Mouse (Mus musculus): ENCODE results near the gene Rnf227.

The Rnf227 gene

GRCm38 (mm10) chr11:69331152-69331551, 9.1 kb upstream of the Rnf227 start:
- no peak for DNase-seq (ENCODE audit: low spot score)

- peak; percentile 68 for DNase-seq (ENCODE audit: low spot score)
Measured at GRCm38 (mm10) chr11:69331929-69332405, 8.3 kb upstream of the Rnf227 start.

- DNase-seq (ENCODE audit: low spot score), result no peak
Measured at GRCm38 (mm10) chr11:69332713-69333253, 7.5 kb upstream of the Rnf227 start.

GRCm38 (mm10) chr11:69333922-69334321, 6.3 kb upstream of the Rnf227 start:
- no peak for DNase-seq (ENCODE audit: low spot score)

GRCm38 (mm10) chr11:69334796-69335195, 5.5 kb upstream of the Rnf227 start:
- DNase-seq (ENCODE audit: low spot score), result no peak

- DNase-seq (ENCODE audit: low spot score), result no peak
Measured at GRCm38 (mm10) chr11:69346441-69346840, 6.2 kb downstream of the Rnf227 start.

- no peak for DNase-seq (ENCODE audit: low spot score)
Measured at GRCm38 (mm10) chr11:69356544-69356943, 16.3 kb downstream of the Rnf227 start.

- no peak for DNase-seq (ENCODE audit: low spot score)
Measured at GRCm38 (mm10) chr11:69357690-69358089, 17.4 kb downstream of the Rnf227 start.

GRCm38 (mm10) chr11:69362021-69362420, 21.8 kb downstream of the Rnf227 start:
- no peak for DNase-seq (ENCODE audit: low spot score)

GRCm38 (mm10) chr11:69362479-69362878, 22.2 kb downstream of the Rnf227 start:
- no peak for DNase-seq (ENCODE audit: low spot score)

GRCm38 (mm10) chr11:69364376-69364775, 24.1 kb downstream of the Rnf227 start:
- DNase-seq (ENCODE audit: low spot score), result no peak

GRCm38 (mm10) chr11:69364910-69365309, 24.6 kb downstream of the Rnf227 start:
- DNase-seq (ENCODE audit: low spot score), result peak; percentile 86

GRCm38 (mm10) chr11:69365722-69366121, 25.5 kb downstream of the Rnf227 start:
- DNase-seq (ENCODE audit: low spot score), result peak; percentile 49

- peak; percentile 95 for DNase-seq (ENCODE audit: low spot score)
Measured at GRCm38 (mm10) chr11:69366157-69366854, 26.0 kb downstream of the Rnf227 start.

- DNase-seq (ENCODE audit: low spot score), result peak; percentile 23
Measured at GRCm38 (mm10) chr11:69366855-69367615, 26.8 kb downstream of the Rnf227 start.

GRCm38 (mm10) chr11:69367616-69368355, 27.5 kb downstream of the Rnf227 start:
- DNase-seq (ENCODE audit: low spot score), result no peak

- DNase-seq (ENCODE audit: low spot score), result peak; percentile 48
Measured at GRCm38 (mm10) chr11:69368356-69369214, 28.3 kb downstream of the Rnf227 start.

- no peak for DNase-seq (ENCODE audit: low spot score)
Measured at GRCm38 (mm10) chr11:69369215-69369989, 29.1 kb downstream of the Rnf227 start, which contains the start of gene Chd3. Gene Chd3 (minus strand): TSS chr11:69369406.

GRCm38 (mm10) chr11:69369990-69370816, 29.9 kb downstream of the Rnf227 start:
- DNase-seq (ENCODE audit: low spot score), result no peak

Data from urinary bladder, postnatal 25 days (tissue).